Mouse (Mus musculus) cerebellum, adult 9-10 months (tissue): ENCODE results near the gene Agps.

Experiments
- DNase-seq: peaks from one replicate; pipeline ENCODE4 v3.0.0; 2022

The Agps gene

GRCm38 (mm10) chr2:75828931-75829610 lies 2.9 kb upstream of the Agps start:
- DNase-seq, result no peak

- DNase-seq, result no peak
Observed at GRCm38 (mm10) chr2:75830233-75830632, 1.7 kb upstream of the Agps start.

DNA sequence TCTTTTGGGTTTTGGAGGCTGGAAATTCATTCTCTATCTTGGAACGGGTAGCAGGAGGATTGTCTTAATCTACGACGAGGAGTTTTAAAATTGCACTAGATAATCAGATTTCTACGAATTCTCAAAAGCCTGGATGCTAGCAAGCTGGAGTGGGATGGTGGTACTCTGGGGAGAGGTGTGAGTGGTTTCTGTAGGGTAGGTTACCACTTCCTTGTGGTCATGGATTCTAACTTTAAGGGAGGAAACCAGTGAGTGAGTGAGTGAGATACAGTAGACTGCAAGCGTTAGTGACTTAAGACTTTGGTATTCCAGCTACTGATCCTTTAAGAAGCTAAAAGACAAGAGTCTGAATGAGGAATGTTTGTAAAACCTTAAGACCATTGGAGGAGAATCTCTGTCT lies 804 bp downstream of the Agps start:
- no peak for DNase-seq

GRCm38 (mm10) chr2:75834492-75834891 lies 2.5 kb downstream of the Agps start:
- DNase-seq, result no peak

DNA sequence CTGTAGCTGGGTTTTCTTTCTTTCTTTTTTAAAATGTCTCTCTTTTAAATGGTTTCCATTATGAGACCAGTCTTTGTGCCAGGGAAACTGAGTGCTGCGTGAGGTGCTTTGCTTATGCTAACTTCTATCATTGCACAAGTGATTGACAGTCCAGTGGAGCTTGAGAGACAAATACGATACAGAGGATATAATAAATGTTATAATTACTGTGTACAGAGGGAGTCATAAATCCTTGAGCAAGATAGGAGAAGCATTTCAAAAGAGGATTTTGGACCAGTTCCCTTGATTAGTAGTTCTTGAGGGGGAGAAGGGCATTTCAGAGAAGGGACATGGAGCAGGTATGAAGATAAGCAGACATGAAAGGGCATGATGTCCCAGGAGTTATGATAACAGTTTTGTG lies 10.3 kb downstream of the Agps start:
- no peak for DNase-seq

GRCm38 (mm10) chr2:75847708-75848107 lies 15.7 kb downstream of the Agps start:
- no peak for DNase-seq

DNA sequence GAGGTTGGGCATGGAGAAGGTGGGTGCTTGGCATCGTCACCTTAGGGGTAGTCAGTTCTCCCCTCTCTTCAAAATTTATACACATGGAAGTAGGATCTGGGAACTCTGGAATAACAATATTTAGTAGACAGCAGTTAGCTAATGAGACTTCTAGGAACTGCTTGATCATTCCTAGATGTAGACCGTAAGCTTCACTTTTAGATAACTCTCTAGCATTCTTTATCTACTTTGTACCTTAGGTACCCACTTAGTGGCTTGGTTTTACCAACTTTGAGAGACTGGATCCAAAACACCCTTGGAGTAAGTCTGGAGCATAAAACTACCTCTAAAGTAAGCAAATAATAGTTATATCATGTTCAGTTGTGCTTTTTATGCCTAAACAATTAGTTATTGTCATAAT lies 20.5 kb downstream of the Agps start:
- DNase-seq, result no peak

GRCm38 (mm10) chr2:75854136-75854535 lies 22.2 kb downstream of the Agps start:
- no peak for DNase-seq

- no peak for DNase-seq
Observed at GRCm38 (mm10) chr2:75861115-75861514, 29.1 kb downstream of the Agps start.

GRCm38 (mm10) chr2:75869604-75870003 lies 37.6 kb downstream of the Agps start:
- no peak for DNase-seq

GRCm38 (mm10) chr2:75874008-75874559 lies 42.1 kb downstream of the Agps start:
- DNase-seq, result no peak

GRCm38 (mm10) chr2:75879791-75880190 lies 47.8 kb downstream of the Agps start:
- peak; percentile 20 for DNase-seq

- DNase-seq, result peak; percentile 67
Observed at GRCm38 (mm10) chr2:75883543-75883942, 51.6 kb downstream of the Agps start.

GRCm38 (mm10) chr2:75891981-75892380 lies 60.0 kb downstream of the Agps start:
- DNase-seq, result no peak

- DNase-seq, result no peak
Observed at GRCm38 (mm10) chr2:75895711-75896110, 63.7 kb downstream of the Agps start.

- DNase-seq, result no peak
Observed at GRCm38 (mm10) chr2:75900281-75900680, 68.3 kb downstream of the Agps start.

DNA sequence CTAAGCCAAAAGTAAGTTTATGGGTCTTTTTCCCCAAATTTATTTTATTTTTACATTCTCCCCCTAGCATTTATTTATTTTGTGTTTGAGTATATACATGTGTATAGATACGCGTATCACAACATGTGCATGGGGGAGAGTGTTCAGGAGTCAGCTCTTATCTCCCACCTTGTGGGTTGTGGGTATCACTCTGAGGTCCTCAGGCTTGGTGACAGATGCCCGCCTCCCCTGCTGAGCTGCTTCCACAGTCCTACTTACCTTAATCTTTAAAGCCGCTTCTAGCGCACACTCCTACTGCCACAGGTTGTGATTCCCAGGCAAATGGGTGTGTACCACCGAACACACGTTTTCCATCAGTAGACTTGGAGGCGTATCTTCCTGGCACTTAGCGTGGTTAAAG lies 69.9 kb downstream of the Agps start:
- no peak for DNase-seq

- DNase-seq, result no peak
Observed at GRCm38 (mm10) chr2:75907142-75907541, 75.2 kb downstream of the Agps start.

DNA sequence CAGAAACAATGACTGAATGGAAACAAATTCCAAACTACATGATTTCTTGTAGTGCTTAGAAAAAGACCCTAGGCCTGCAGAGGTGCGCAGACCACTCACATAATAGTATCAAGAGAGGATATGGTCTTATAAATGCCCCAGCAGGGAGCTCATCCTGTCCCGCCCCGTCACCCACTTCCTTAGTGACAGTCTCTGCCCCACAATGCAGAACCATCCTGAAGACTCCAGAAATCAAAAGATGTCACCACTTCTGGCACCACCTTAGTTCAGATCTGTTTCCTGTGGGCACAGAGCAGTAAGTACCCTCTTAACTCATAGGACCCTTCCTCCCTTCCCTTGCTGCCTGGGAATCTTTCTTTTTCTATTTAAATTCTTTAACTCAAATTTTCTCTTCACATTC lies 83.1 kb downstream of the Agps start:
- DNase-seq, result no peak

DNA sequence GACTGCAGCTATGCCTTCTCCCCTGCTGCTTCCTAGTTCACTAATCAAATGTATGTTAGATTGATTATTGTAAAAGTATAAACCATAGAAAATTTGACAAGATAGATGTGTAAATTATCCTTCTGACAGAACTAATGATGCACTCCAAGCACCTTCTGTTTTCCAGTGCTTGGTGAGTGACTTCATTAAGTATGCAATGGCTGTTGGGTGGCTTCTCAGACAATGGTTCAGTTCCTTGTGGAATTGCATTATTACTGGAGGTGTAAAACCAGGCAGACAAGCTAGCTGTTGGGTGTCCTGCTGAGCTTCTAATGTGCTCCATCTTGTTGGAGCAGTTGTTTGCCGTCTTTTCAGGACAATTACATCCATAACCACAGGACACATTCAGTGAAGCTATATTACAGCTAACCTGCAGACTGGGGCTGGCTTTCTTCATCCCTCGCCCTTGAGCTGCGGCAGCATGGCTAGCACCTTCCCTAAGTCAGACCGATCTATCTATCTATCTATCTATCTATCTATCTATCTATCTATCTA lies 91.9 kb downstream of the Agps start:
- DNase-seq, result no peak

GRCm38 (mm10) chr2:75926061-75926460 lies 94.1 kb downstream of the Agps start:
- DNase-seq, result no peak

GRCm38 (mm10) chr2:75928011-75928410 lies 96.0 kb downstream of the Agps start:
- no peak for DNase-seq

DNA sequence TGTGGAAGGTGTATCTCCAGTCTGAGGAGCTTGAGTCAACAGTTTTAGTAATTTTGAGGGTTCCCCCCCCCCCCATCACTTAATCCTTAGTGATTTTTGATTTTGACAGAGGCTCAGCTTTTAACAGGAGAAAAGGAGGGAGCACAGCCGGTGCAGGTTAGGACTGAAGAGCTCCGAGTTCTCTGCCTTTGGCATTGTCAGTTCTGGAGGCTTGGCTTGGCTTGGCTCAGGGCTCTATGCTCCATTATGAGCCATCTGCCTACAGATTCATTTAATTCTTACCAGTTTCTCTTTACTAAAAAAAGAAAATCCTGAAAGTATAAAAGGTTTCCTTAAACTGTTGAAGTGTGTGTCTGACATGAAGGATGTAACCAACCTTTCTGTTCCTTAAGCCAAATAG lies 97.2 kb downstream of the Agps start:
- DNase-seq, result peak; percentile 69

GRCm38 (mm10) chr2:75929786-75930444 lies 97.9 kb downstream of the Agps start:
- peak; percentile 28 for DNase-seq
